ENCODE assay signal across 9 mouse cellular contexts in the genomic region with DNA sequence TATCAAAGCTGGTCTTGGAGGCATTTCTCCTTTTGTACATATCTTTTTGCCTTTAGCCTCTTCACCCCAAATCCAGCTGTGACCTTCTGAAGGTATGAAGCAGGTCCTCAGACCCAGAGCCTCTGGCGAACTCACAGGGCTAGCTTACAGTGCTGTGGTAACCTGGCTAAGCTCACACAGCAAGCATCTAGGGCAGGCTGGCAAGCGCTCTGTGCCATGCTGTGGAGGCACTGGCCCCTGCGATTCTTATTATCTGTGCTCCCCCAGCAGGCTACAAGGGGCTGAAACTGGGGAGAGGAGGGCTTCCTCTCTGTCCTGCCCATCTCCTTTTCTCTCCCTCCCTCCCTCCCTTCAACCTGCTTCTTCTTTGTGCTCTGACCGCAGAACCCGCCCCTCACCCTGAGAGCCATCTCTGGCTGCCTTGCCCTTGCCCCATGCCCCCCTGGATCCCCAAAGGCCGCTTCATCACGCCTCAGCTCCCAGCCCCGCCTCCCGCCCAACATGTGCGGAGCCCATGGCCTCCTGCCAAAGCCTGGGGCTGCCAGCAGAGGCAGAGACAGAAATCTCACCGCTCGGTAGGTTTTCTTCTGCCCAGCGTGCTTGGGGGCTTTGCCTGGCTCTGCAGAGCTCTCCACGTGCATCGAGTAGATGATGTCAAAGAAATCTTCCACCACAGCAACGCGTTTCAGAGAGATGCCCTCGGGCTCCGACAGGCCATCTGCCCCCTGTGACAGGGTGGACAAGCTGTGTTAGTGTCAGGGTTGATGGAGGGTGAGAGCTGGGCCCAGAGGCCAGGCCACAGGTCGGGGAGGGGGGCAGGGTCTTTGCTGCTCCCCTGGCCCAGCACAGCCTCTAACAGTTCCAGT. TPM values are rescaled to one million over a fixed set of nuclear protein-coding genes. Genes with fewer than 3 reads are reported as not detected.
A peak's percentile ranks its signal among the peaks of the same experiment; 100 is the strongest.
DNase-seq lines count a peak whose midpoint lies in the region; ATAC-seq lines count a peak whose summit lies in the region.
"Had no signal": no experiment of that assay in that cellular context is flagged by ENCODE, and none has a peak within 500 bp of the region (broad histone marks: within the 10 kb centered on the region; RNA-seq: fewer than 3 reads in every experiment).

No protein-coding gene starts in this region.

- no peak overlapping the region for H3K27ac ChIP-seq in embryonic facial prominence, embryonic 11.5 days (replicated peaks; ENCODE audit: low read depth, low read length)

- peaks cover 10% of the 10 kb centered on the region; the same call in 1 of the 2 replicates for H3K4me1 ChIP-seq in embryonic facial prominence, embryonic 11.5 days (ENCODE audit: control insufficient read depth, insufficient read depth, low read length)

- intact Hi-C loops in heart, postnatal 36 days (cut with DNase I): no loop called here

- 6% methylated on average over 19 of the region's 20 CpGs for WGBS in embryonic facial prominence, embryonic 11.5 days

- DNase-seq in cerebellum, adult 11 months: peak; percentile 74
- peak; percentile 59 to 62 for DNase-seq in adrenal gland, adult 18-20 months (ENCODE audit: low spot score in 2 of 2)
- DNase-seq in embryonic facial prominence, embryonic 11.5 days (ENCODE audit: low spot score): peak; percentile 61
- peak; percentile 22 to 38 for DNase-seq in heart, postnatal 36 days
- DNase-seq in layer of hippocampus, adult 9-11 months: peak; percentile 66
- DNase-seq in right cerebral cortex, postnatal 4 days: peak; percentile 75

- no peak for ATAC-seq in cerebellum, adult (ENCODE audit: insufficient number of reproducible peaks, low FRiP score, low TSS enrichment)
- peak; percentile 26; the same call in 1 of the 2 replicates for ATAC-seq in embryonic facial prominence, embryonic 11.5 days (replicated peaks; ENCODE audit: insufficient number of reproducible peaks, low FRiP score, low TSS enrichment, low read depth)
- ATAC-seq in megakaryocyte, adult 5-6 weeks (ENCODE audit: poor library complexity, severe bottlenecking): peak; percentile 38

- H3K4me2 ChIP-seq in embryonic facial prominence, embryonic 11.5 days (ENCODE audit: low read depth, low read length): peak overlapping the region; percentile 1; the same call in 1 of the 2 replicates

- no peak overlapping the region for H3K4me3 ChIP-seq in embryonic facial prominence, embryonic 11.5 days (ENCODE audit: low read depth, low read length)

- H3K36me3 ChIP-seq in embryonic facial prominence, embryonic 11.5 days (replicated peaks; ENCODE audit: control insufficient read depth, insufficient read depth, low read depth, low read length): no peaks in the 10 kb centered on the region

- no peaks in the 10 kb centered on the region for H3K9me3 ChIP-seq in embryonic facial prominence, embryonic 11.5 days (replicated peaks; ENCODE audit: control insufficient read depth, low read length)

- H3K27me3 ChIP-seq in embryonic facial prominence, embryonic 11.5 days (ENCODE audit: control insufficient read depth, insufficient read depth, low read length): no peaks in the 10 kb centered on the region; the same call in 1 of the 2 replicates

- H3K9ac ChIP-seq in embryonic facial prominence, embryonic 11.5 days (replicated peaks; ENCODE audit: low read length): peak overlapping the region; percentile 41

RNA-seq across cellular contexts. Expression of a gene that starts 9.2 kb away (rescaled TPM):
- not detected for total RNA-seq in adrenal gland, adult 18-20 months (2021)
- not detected in 2 replicates for polyA plus RNA-seq in embryonic facial prominence, embryonic 11.5 days (2014; fragmentation: Nextera tagmentation; extraction: Ambion mirVana)
- not detected for total RNA-seq in heart, postnatal 36 days (2021)
- total RNA-seq in megakaryocyte, adult 5-6 weeks (2015): not detected in 2 replicates
- total RNA-seq in megakaryocyte, adult 5-6 weeks (2017): not detected in 2 replicates
- polyA plus RNA-seq: C2C12 had no signal

RNA-seq across cellular contexts. Expression of a gene that starts 46.4 kb away (rescaled TPM):
- 10 to 100 TPM in 1 of 2 experiments, 1 to 10 TPM in 1; 9.4 to 13.2 TPM for total RNA-seq in adrenal gland, adult 18-20 months (2021)
- polyA plus RNA-seq in embryonic facial prominence, embryonic 11.5 days (2014; fragmentation: Nextera tagmentation; extraction: Ambion mirVana): 17.6 and 21.0 TPM in 2 replicates
- total RNA-seq in heart, postnatal 36 days (2021): 1 to 10 TPM; 3.9 to 4.0 TPM
- total RNA-seq in megakaryocyte, adult 5-6 weeks (2015): 1.2 and 2.1 TPM in 2 replicates
- 0.20 and 0.62 TPM in 2 replicates for total RNA-seq in megakaryocyte, adult 5-6 weeks (2017)
